Mouse (Mus musculus): ENCODE data around the gene Snap25. TPM values are rescaled to one million over a fixed set of nuclear protein-coding genes. Genes with fewer than 3 reads are reported as not detected.

The Snap25 gene
- polyA plus RNA-seq, 1 experiment, result not detected

DNA sequence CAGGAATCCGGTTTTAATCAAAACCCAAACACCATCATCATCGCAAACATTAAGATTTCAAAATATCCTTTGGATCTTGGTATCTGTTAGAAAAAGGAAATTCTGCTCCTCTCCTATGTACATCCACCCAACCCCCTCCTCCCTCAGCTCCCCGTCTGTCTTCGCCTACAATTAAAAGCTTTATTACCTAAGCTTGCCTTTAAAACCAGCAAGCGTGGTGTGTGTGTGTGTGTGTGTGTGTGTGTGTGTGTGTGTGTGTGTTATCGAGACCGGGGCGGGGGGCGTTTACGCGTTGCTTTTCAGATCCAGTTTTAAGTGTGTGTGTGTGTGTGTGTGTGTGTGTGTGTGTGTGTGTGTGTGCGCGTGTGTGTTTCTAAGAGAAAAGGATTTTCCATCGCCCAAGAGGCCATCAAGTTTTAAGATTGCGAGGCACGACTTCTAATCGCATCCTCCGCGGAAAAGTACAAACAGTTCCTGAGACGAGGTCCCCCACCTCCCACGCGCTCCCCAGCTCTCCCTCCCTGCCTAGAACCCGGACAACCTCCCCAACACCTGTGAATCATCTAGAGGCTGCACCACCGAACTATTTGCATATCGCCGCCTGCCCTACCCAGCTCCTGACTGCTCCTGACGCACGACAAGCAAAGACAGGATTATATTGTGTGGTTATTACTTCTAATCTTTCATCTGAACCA lies 1.4 kb upstream of the Snap25 start:
- H3K4me3 ChIP-seq (ENCODE audit: insufficient read depth, low read length), result no peak overlapping the region
- no peaks in the 10 kb centered on the region for H3K4me1 ChIP-seq (ENCODE audit: control insufficient read depth, insufficient read depth, low read length)
- no peak overlapping the region for H3K27ac ChIP-seq (ENCODE audit: insufficient read depth, low read length)
- TF ChIP-seq POLR2A (IDR thresholded peaks at IDR 0.05; ENCODE audit: low read depth, low read length) (no peak), CTCF (IDR thresholded peaks at IDR 0.05; ENCODE audit: borderline replicate concordance, insufficient read depth, low read length) (no peak)

DNA sequence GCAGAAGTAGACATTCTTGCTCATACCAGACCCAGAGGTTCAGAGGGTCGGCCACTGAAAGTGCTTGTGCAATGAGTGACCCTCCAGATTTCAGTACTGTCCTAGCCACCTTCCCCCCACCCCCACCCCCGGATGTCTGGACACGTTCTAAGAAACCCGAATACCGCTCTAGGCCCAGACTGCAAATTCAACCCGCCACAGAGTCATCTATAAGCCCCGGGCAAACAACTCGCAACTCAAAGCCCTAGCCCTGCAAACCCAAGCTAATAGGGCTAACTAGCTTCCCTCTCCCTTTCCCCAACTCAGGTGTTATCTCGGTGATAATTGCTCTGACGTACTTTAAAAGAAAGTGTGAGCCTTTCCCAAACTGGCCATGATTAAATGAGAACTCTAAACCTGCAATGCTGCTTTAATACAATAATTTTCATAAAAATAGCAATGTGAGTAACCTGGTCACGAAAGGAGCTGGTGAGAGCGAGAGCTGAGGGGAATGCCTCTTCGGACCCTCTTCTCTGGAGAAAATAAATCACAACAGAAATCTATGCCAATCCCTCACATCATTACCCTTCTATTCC lies 725 bp upstream of the Snap25 start:
- no peaks in the 10 kb centered on the region for H3K4me1 ChIP-seq (ENCODE audit: control insufficient read depth, insufficient read depth, low read length)
- no peak overlapping the region for H3K4me3 ChIP-seq (ENCODE audit: insufficient read depth, low read length)
- TF ChIP-seq POLR2A (IDR thresholded peaks at IDR 0.05; ENCODE audit: low read depth, low read length) (no peak), CTCF (IDR thresholded peaks at IDR 0.05; ENCODE audit: borderline replicate concordance, insufficient read depth, low read length) (no peak)
- no peak overlapping the region for H3K27ac ChIP-seq (ENCODE audit: insufficient read depth, low read length)

DNA sequence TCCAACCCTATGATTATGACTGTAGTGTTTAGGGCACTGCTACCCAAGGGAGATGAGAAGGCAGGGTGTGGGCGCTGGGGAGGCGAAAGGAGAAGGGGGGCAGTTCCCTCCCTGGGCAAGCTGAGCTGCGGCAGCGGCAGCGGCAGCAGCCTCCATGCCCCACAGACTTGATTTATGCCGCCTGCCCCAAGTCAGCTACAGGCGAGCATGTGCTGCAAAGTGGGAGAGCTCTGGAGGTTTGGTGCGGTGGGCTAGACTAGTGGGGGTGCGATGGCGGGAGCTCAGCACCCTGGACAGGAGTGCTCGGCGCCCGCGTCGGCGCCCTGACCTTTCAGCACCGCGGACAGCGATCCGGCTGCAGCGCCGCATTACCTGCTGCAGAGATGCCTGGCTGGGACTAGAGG lies 757 bp downstream of the Snap25 start:
- TF ChIP-seq CTCF (IDR thresholded peaks at IDR 0.05; ENCODE audit: borderline replicate concordance, insufficient read depth, low read length), result no peak
- TF ChIP-seq POLR2A (IDR thresholded peaks at IDR 0.05; ENCODE audit: low read depth, low read length), result no peak
- Histone ChIP-seq H3K4me1 (ENCODE audit: control insufficient read depth, insufficient read depth, low read length) (no peaks in the 10 kb centered on the region), H3K27ac (ENCODE audit: insufficient read depth, low read length) (no peak overlapping the region), H3K4me3 (ENCODE audit: insufficient read depth, low read length) (no peak overlapping the region)

GRCm38 (mm10) chr2:136715531-136715930 lies 2.3 kb downstream of the Snap25 start:
- TF ChIP-seq CTCF (IDR thresholded peaks at IDR 0.05; ENCODE audit: borderline replicate concordance, insufficient read depth, low read length) (no peak), POLR2A (IDR thresholded peaks at IDR 0.05; ENCODE audit: low read depth, low read length) (no peak)
- no peaks in the 10 kb centered on the region for H3K4me1 ChIP-seq (ENCODE audit: control insufficient read depth, insufficient read depth, low read length)
- H3K27ac ChIP-seq (ENCODE audit: insufficient read depth, low read length), result no peak overlapping the region
- no peak overlapping the region for H3K4me3 ChIP-seq (ENCODE audit: insufficient read depth, low read length)

DNA sequence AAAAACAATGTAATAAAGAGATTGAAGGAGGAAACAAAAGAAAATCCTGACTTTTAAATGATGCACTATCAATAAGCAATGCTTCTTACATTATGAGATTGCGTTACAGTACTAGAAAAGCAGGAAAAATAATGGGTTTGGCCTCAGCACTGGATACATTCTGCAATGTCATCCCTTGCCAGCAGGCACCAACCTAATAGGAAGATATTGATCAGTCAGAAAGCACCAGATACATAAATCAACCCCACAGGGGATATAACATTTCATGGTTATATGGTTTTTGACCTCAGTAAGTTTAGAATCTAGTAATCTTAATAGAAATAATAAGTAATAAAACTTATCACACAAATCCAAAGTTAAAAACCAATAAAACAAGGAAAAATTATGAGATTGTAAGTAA lies 3.1 kb downstream of the Snap25 start:
- H3K27ac ChIP-seq (ENCODE audit: insufficient read depth, low read length), result no peak overlapping the region
- no peaks in the 10 kb centered on the region for H3K4me1 ChIP-seq (ENCODE audit: control insufficient read depth, insufficient read depth, low read length)
- TF ChIP-seq CTCF (IDR thresholded peaks at IDR 0.05; ENCODE audit: borderline replicate concordance, insufficient read depth, low read length) (no peak), POLR2A (IDR thresholded peaks at IDR 0.05; ENCODE audit: low read depth, low read length) (no peak)
- H3K4me3 ChIP-seq (ENCODE audit: insufficient read depth, low read length), result no peak overlapping the region

- no peak overlapping the region for H3K4me3 ChIP-seq (ENCODE audit: insufficient read depth, low read length)
- TF ChIP-seq CTCF (IDR thresholded peaks at IDR 0.05; ENCODE audit: borderline replicate concordance, insufficient read depth, low read length) (no peak; the same call in 1 of the 2 replicates), POLR2A (IDR thresholded peaks at IDR 0.05; ENCODE audit: low read depth, low read length) (no peak)
- no peaks in the 10 kb centered on the region for H3K4me1 ChIP-seq (ENCODE audit: control insufficient read depth, insufficient read depth, low read length)
- H3K27ac ChIP-seq (ENCODE audit: insufficient read depth, low read length), result no peak overlapping the region
These were observed 7.0 kb downstream of the Snap25 start for GRCm38 (mm10) chr2:136720235-136720634.

- no peaks in the 10 kb centered on the region for H3K4me1 ChIP-seq (ENCODE audit: control insufficient read depth, insufficient read depth, low read length)
- no peak overlapping the region for H3K27ac ChIP-seq (ENCODE audit: insufficient read depth, low read length)
- H3K4me3 ChIP-seq (ENCODE audit: insufficient read depth, low read length), result no peak overlapping the region
- no peak for TF ChIP-seq CTCF (IDR thresholded peaks at IDR 0.05; ENCODE audit: borderline replicate concordance, insufficient read depth, low read length)
- TF ChIP-seq POLR2A (IDR thresholded peaks at IDR 0.05; ENCODE audit: low read depth, low read length), result no peak
These were observed 25.0 kb downstream of the Snap25 start for GRCm38 (mm10) chr2:136738260-136738659.

DNA sequence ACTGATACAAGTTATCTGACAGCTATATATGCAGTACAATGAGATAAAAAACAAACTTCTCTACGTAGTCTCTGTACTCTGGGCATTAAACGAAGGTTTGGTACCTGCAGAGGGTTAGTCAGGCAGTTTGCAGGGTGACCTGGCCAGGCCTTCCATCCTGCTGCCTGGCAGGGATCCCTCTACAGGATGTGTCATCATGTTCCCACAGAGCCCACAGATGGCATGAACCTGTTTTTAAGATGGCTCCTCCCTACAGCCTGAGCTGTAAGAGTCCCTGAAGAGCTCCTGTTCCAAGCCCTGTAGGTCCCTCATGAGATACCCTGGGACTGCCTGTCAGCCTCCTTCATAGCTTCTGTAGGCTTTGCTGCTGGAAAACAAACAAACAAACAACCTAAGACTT lies 29.0 kb downstream of the Snap25 start:
- Histone ChIP-seq H3K4me3 (ENCODE audit: insufficient read depth, low read length) (no peak overlapping the region), H3K27ac (ENCODE audit: insufficient read depth, low read length) (no peak overlapping the region), H3K4me1 (ENCODE audit: control insufficient read depth, insufficient read depth, low read length) (no peaks in the 10 kb centered on the region)
- TF ChIP-seq POLR2A (IDR thresholded peaks at IDR 0.05; ENCODE audit: low read depth, low read length) (no peak), CTCF (IDR thresholded peaks at IDR 0.05; ENCODE audit: borderline replicate concordance, insufficient read depth, low read length) (no peak)

DNA sequence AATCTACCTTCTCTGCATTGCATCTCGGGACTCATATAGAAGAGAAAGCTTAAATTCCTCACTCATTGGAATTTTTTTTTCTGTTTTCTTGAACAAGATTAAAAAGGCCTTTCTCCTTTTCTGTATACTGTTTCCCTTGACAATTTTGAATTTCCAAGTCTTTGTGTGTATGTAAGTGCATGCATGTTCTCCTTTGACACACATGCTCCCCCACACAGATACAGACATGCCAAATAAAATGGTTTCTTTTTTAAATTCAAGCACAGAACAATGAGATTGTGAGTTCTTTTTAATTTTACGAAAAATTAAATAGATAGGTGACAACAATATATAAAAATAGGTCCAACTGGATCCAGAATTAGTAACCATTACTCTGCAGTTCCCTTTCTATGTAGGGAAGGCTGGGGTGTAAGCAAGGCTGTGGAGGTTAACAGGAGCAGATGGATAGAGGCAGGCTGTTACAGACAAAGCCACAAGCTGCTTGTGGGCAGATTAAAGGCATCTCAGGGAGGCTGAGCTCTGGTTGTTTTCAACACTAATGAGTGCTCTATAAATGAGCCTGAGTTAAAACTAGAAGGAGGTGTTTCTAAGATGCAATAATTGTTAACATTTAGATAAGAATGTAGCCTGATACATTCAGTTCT lies 31.6 kb downstream of the Snap25 start:
- no peaks in the 10 kb centered on the region for H3K4me1 ChIP-seq (ENCODE audit: control insufficient read depth, insufficient read depth, low read length)
- no peak overlapping the region for H3K4me3 ChIP-seq (ENCODE audit: insufficient read depth, low read length)
- H3K27ac ChIP-seq (ENCODE audit: insufficient read depth, low read length), result no peak overlapping the region
- TF ChIP-seq POLR2A (IDR thresholded peaks at IDR 0.05; ENCODE audit: low read depth, low read length), result no peak
- TF ChIP-seq CTCF (IDR thresholded peaks at IDR 0.05; ENCODE audit: borderline replicate concordance, insufficient read depth, low read length), result no peak
